Mouse (Mus musculus) liver, embryonic 16.5 days (tissue): ENCODE results near the gene Gm13283. TPM values are rescaled to one million over a fixed set of nuclear protein-coding genes. Genes with fewer than 3 reads are reported as not detected.
"Not testable (repeated sequence)": the region's sequence is repeated elsewhere in the genome, so short reads cannot be mapped to it uniquely, and the experiment has no call there.

Experiments used
- ATAC-seq: fragments of 200-750 bp; cut with Nextera tagmentation; 2 replicates; pipeline ENCODE4 v1.8.0; 2017; ENCODE audit warnings: low read depth, mild to moderate bottlenecking, moderate number of reproducible peaks, moderate library complexity
- H3K27ac ChIP-seq: fragments of 300-500 bp; sonication (generic); 2 replicates; pipeline ENCODE4 v1.5.1; 2014; ENCODE audit warnings: mild to moderate bottlenecking, low read length
- H3K27me3 ChIP-seq: fragments of 300-500 bp; sonication (generic); 2 replicates; pipeline ENCODE4 v1.6.1; 2014; ENCODE audit warnings: low read depth, low read length, mixed read lengths; ENCODE audit not compliant: control insufficient read depth, insufficient read depth
- H3K36me3 ChIP-seq: fragments of 300-500 bp; sonication (generic); 2 replicates; pipeline ENCODE4 v1.6.1; 2014; ENCODE audit warnings: mild to moderate bottlenecking; ENCODE audit not compliant: control insufficient read depth, insufficient read depth
- H3K4me1 ChIP-seq: fragments of 300-500 bp; sonication (generic); 2 replicates; pipeline ENCODE4 v1.6.1; 2014; ENCODE audit warnings: low read depth, low read length, mixed read lengths; ENCODE audit not compliant: control insufficient read depth
- H3K4me2 ChIP-seq: fragments of 300-500 bp; sonication (generic); 2 replicates; pipeline ENCODE4 v1.6.1; 2014; ENCODE audit warnings: low read depth, low read length, mixed read lengths
- H3K4me3 ChIP-seq: fragments of 300-500 bp; sonication (generic); 2 replicates; pipeline ENCODE4 v1.5.1; 2014; ENCODE audit warnings: low read depth, mild to moderate bottlenecking, low read length
- H3K9ac ChIP-seq: fragments of 300-500 bp; sonication (generic); 2 replicates; pipeline ENCODE4 v1.6.1; 2014; ENCODE audit warnings: low read depth, low read length
- H3K9me3 ChIP-seq: fragments of 300-500 bp; sonication (generic); replicated peaks from 2 replicates; pipeline ENCODE4 v1.6.1; 2016; ENCODE audit warnings: low read length; ENCODE audit not compliant: control insufficient read depth
- WGBS: fragments of 180-500 bp; shearing (Covaris S2); extraction: QIAGEN DNeasy Blood & Tissue Kit; methylation state at CpG from one replicate; pipeline ENCODE4 v1.1.7; 2014; ENCODE audit not compliant: insufficient replicate concordance; 5-methylcytosine and 5-hydroxymethylcytosine counted together
- polyA plus RNA-seq: library from polyadenylated mRNA; unstranded; fragments of >200 nt; fragmentation: Nextera tagmentation; extraction: Ambion mirVana; gene quantifications from 2 replicates; pipeline ENCODE4 v1.2.1, GENCODE M21; 2015

Gene Gm13283
- polyA plus RNA-seq, 1 experiment from 2014 or later, result not detected

DNA sequence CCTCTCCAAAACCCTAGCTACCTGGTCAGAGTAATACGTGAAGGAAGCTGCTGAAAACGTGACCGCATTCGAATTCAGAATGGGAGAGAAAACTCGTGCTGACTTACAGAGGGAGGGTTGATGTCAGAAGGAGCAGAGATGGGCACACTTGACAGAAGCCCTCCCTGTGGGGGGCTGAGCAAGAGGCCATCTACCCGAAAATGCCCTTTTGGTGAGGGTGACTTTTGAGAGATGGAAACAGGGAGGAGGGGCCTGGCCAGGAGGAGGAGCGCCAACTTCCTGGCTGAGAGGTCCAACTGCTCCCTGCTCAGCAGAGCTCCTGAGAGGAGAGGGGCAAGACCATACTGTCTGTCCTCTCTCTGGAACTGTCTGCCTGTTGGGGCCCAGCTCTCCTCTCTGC lies 21.9 kb downstream of the Gm13283 start, which contains the start of gene Ifnz:
Gene Ifnz, plus strand, starts transcription at position 301 of the 400 bp plus-strand sequence.
- peak within 1 kb of the TSS; percentile 41; the same call in 1 of the 2 replicates for H3K4me2 ChIP-seq
- H3K27ac ChIP-seq, H3K4me3 ChIP-seq, H3K4me1 ChIP-seq, ATAC-seq, H3K9ac ChIP-seq, H3K27me3 ChIP-seq, H3K9me3 ChIP-seq, H3K36me3 ChIP-seq: not testable (repeated sequence)
- WGBS, result 8% methylated on average over 4 of the region's 7 CpGs

DNA sequence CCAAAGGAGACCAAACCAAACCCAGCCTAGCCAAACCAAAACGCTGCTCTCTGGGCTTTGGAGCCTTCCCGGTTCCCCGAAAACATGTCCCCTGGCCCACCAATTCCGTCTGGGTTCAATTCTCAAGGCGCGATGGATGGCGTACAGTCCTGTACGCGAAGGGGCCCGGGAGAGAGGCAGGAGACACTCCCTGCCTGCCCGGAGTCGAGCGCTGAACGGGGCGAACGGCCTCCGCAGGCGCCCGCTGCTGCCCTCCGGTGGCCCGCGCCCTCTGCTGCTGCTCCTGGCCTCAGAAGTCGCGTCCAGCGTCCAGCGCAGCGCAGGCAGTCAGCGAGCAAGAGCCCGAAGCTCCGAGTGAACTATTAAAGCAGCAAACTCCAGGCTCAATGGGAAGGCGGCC lies 22.4 kb downstream of the Gm13283 start:
- not testable (repeated sequence) for H3K27ac ChIP-seq

DNA sequence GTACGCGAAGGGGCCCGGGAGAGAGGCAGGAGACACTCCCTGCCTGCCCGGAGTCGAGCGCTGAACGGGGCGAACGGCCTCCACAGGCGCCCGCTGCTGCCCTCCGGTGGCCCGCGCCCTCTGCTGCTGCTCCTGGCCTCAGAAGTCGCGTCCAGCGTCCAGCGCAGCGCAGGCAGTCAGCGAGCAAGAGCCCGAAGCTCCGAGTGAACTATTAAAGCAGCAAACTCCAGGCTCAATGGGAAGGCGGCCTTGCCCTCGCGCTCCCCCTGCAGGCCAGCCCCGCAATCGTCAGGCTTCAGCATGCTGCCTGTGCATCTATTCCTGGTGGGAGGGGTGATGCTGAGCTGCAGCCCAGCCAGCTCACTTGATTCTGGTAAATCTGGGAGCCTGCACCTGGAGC lies 25.5 kb downstream of the Gm13283 start, which contains the start of gene Gm13276:
Gene Gm13276, plus strand, starts transcription at position 301 of the 400 bp plus-strand sequence.
- ATAC-seq, H3K4me3 ChIP-seq: not testable (repeated sequence)
- no CpG with 5 or more reads among the region's 27 CpGs for WGBS

More for the DNA sequence above, 22.4 kb downstream of the Gm13283 start:
- 0% methylated on average over 9 of the region's 31 CpGs for WGBS
- H3K9ac ChIP-seq, H3K27me3 ChIP-seq, ATAC-seq, H3K36me3 ChIP-seq, H3K4me1 ChIP-seq, H3K4me3 ChIP-seq, H3K9me3 ChIP-seq: not testable (repeated sequence)
- H3K4me2 ChIP-seq, result peak overlapping the region; percentile 41; the same call in 1 of the 2 replicates

DNA sequence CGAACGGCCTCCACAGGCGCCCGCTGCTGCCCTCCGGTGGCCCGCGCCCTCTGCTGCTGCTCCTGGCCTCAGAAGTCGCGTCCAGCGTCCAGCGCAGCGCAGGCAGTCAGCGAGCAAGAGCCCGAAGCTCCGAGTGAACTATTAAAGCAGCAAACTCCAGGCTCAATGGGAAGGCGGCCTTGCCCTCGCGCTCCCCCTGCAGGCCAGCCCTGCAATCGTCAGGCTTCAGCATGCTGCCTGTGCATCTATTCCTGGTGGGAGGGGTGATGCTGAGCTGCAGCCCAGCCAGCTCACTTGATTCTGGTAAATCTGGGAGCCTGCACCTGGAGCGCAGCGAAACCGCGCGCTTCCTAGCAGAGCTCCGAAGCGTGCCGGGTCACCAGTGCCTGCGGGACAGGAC lies 28.5 kb downstream of the Gm13283 start, which contains the start of gene Gm13277:
Gene Gm13277, plus strand, starts transcription at position 231 of the 400 bp plus-strand sequence.
- WGBS, result 0% methylated on average over 1 of the region's 28 CpGs
- H3K9ac ChIP-seq, ATAC-seq, H3K4me1 ChIP-seq, H3K36me3 ChIP-seq, H3K4me3 ChIP-seq, H3K9me3 ChIP-seq, H3K27me3 ChIP-seq, H3K27ac ChIP-seq, H3K4me2 ChIP-seq: not testable (repeated sequence)

More for the DNA sequence above, 25.5 kb downstream of the Gm13283 start, which contains the start of gene Gm13276:
- H3K36me3 ChIP-seq, H3K4me1 ChIP-seq, H3K9me3 ChIP-seq, H3K4me2 ChIP-seq, H3K27me3 ChIP-seq, H3K27ac ChIP-seq, H3K9ac ChIP-seq: not testable (repeated sequence)

DNA sequence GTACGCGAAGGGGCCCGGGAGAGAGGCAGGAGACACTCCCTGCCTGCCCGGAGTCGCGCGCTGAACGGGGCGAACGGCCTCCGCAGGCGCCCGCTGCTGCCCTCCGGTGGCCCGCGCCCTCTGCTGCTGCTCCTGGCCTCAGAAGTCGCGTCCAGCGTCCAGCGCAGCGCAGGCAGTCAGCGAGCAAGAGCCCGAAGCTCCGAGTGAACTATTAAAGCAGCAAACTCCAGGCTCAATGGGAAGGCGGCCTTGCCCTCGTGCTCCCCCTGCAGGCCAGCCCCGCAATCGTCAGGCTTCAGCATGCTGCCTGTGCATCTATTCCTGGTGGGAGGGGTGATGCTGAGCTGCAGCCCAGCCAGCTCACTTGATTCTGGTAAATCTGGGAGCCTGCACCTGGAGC lies 31.3 kb downstream of the Gm13283 start, which contains the start of gene Gm13278:
Gene Gm13278, plus strand, starts transcription at position 301 of the 400 bp plus-strand sequence.
- H3K36me3 ChIP-seq, H3K4me3 ChIP-seq, H3K4me1 ChIP-seq, H3K27me3 ChIP-seq, H3K9ac ChIP-seq, H3K4me2 ChIP-seq, H3K27ac ChIP-seq, H3K9me3 ChIP-seq, ATAC-seq: not testable (repeated sequence)
- WGBS, result no CpG with 5 or more reads among the region's 28 CpGs

DNA sequence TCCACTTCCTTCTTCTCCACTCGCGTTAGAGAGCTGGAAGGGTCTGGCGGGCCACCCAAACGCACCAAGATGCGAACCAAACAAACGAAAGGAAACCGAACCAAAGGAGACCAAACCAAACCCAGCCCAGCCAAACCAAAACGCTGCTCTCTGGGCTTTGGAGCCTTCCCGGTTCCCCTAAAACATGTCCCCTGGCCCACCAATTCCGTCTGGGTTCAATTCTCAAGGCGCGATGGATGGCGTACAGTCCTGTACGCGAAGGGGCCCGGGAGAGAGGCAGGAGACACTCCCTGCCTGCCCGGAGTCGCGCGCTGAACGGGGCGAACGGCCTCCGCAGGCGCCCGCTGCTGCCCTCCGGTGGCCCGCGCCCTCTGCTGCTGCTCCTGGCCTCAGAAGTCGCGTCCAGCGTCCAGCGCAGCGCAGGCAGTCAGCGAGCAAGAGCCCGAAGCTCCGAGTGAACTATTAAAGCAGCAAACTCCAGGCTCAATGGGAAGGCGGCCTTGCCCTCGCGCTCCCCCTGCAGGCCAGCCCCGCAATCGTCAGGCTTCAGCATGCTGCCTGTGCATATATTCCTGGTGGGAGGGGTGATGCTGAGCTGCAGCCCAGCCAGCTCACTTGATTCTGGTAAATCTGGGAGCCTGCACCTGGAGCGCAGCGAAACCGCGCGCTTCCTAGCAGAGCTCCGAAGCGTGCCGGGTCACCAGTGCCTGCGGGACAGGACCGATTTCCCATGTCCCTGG lies 34.2 kb downstream of the Gm13283 start, which contains the start of gene Gm13275:
Gene Gm13275, plus strand, starts transcription at position 552 of the 740 bp plus-strand sequence.
- not testable (repeated sequence) for H3K4me2 ChIP-seq, ATAC-seq, H3K9ac ChIP-seq, H3K36me3 ChIP-seq, H3K27me3 ChIP-seq, H3K4me1 ChIP-seq, H3K4me3 ChIP-seq, H3K9me3 ChIP-seq, H3K27ac ChIP-seq
- WGBS, result 0% methylated on average over 9 of the region's 52 CpGs

DNA sequence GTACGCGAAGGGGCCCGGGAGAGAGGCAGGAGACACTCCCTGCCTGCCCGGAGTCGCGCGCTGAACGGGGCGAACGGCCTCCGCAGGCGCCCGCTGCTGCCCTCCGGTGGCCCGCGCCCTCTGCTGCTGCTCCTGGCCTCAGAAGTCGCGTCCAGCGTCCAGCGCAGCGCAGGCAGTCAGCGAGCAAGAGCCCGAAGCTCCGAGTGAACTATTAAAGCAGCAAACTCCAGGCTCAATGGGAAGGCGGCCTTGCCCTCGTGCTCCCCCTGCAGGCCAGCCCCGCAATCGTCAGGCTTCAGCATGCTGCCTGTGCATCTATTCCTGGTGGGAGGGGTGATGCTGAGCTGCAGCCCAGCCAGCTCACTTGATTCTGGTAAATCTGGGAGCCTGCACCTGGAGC lies 37.2 kb downstream of the Gm13283 start, which contains the start of gene Gm13279:
Gene Gm13279, plus strand, starts transcription at position 301 of the 400 bp plus-strand sequence.
- H3K27me3 ChIP-seq, H3K9me3 ChIP-seq, H3K27ac ChIP-seq, ATAC-seq, H3K4me3 ChIP-seq, H3K4me2 ChIP-seq, H3K36me3 ChIP-seq, H3K4me1 ChIP-seq, H3K9ac ChIP-seq: not testable (repeated sequence)
- WGBS, result no CpG with 5 or more reads among the region's 28 CpGs

DNA sequence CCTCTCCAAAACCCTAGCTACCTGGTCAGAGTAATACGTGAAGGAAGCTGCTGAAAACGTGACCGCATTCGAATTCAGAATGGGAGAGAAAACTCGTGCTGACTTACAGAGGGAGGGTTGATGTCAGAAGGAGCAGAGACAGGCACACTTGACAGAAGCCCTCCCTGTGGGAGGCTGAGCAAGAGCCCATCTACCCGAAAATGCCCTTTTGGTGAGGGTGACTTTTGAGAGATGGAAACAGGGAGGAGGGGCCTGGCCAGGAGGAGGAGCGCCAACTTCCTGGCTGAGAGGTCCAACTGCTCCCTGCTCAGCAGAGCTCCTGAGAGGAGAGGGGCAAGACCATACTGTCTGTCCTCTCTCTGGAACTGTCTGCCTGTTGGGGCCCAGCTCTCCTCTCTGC lies 39.4 kb downstream of the Gm13283 start, which contains the start of gene Gm13285:
Gene Gm13285, plus strand, starts transcription at position 301 of the 400 bp plus-strand sequence.
- H3K4me2 ChIP-seq, ATAC-seq, H3K4me3 ChIP-seq, H3K36me3 ChIP-seq, H3K9me3 ChIP-seq, H3K4me1 ChIP-seq, H3K27me3 ChIP-seq, H3K27ac ChIP-seq, H3K9ac ChIP-seq: not testable (repeated sequence)
- 20% methylated on average over 1 of the region's 7 CpGs for WGBS

DNA sequence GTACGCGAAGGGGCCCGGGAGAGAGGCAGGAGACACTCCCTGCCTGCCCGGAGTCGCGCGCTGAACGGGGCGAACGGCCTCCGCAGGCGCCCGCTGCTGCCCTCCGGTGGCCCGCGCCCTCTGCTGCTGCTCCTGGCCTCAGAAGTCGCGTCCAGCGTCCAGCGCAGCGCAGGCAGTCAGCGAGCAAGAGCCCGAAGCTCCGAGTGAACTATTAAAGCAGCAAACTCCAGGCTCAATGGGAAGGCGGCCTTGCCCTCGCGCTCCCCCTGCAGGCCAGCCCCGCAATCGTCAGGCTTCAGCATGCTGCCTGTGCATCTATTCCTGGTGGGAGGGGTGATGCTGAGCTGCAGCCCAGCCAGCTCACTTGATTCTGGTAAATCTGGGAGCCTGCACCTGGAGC lies 43.0 kb downstream of the Gm13283 start, which contains the start of gene Gm13287:
Gene Gm13287, plus strand, starts transcription at position 301 of the 400 bp plus-strand sequence.
- H3K36me3 ChIP-seq, H3K27ac ChIP-seq, H3K4me1 ChIP-seq, H3K27me3 ChIP-seq, H3K4me3 ChIP-seq, H3K9me3 ChIP-seq, ATAC-seq, H3K9ac ChIP-seq: not testable (repeated sequence)
- H3K4me2 ChIP-seq, result peak within 1 kb of the TSS; percentile 27; the same call in 1 of the 2 replicates
- no CpG with 5 or more reads among the region's 29 CpGs for WGBS
